Mouse (Mus musculus) megakaryocyte progenitor cell, adult 5-6 weeks (primary cell): Measurements from ENCODE around the gene Hes5. TPM values are rescaled to one million over a fixed set of nuclear protein-coding genes. Genes with fewer than 3 reads are reported as not detected.

Source experiments
- ATAC-seq: replicated peaks from 2 replicates; pipeline ENCODE4 v1.8.0; 2016; ENCODE audit warnings: mild to moderate bottlenecking, moderate TSS enrichment, inconsistent platforms; ENCODE audit not compliant: poor library complexity
- total RNA-seq, 2 experiments: library from RNA; stranded (forward) in 1 of 2; stranded (reverse) in 1 of 2; fragments of 157-497, 149-512 nt in 1 of 2; fragments of 200-1000 nt in 1 of 2; gene quantifications; 2 replicates each; pipeline versions ENCODE4 v1.2.3 to v1.2.4; 2015 to 2017

Gene Hes5
- total RNA-seq, 2 experiments from 2014 or later, result 0.67 to 4.5 TPM

DNA sequence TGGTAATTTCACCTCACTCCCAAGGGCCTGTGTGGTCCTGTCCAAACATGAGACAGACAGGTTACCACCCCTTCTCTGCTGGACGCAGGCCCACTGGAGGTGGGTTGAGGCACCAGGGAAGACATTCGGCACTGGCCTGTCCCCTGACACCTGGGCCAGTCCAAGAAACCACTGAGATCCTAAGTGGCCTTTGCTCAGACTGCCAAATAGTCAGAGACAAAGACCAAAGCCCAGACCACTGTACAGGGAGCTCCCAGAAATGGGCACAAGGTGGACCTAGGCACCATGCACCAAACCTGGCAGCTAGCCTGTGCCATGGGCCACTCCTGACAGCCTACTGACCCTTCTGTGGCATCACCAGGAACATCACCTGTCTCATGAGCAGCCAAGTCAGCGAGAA lies 48.5 kb downstream of the Hes5 start:
- ATAC-seq, result no peak

DNA sequence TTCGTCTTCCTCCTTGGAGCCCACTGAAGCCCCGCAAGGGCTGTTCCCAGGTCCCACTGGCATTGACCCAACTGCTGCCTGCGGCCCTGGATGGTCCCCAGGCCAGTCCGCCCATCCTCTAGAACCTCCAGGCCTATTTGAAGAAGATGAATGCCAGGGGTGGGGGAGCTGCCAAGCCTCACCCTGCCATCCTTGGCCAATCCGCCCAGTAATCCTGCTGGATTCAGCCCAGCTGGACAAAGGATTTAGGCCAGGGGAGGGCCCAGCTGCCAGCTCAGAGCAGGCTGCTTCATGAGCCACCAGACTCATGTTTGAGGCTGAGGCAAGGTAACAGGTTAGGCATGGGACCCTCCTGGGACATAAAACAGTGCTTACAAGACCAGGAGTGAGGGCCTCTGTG lies 50.1 kb downstream of the Hes5 start:
- no peak for ATAC-seq

DNA sequence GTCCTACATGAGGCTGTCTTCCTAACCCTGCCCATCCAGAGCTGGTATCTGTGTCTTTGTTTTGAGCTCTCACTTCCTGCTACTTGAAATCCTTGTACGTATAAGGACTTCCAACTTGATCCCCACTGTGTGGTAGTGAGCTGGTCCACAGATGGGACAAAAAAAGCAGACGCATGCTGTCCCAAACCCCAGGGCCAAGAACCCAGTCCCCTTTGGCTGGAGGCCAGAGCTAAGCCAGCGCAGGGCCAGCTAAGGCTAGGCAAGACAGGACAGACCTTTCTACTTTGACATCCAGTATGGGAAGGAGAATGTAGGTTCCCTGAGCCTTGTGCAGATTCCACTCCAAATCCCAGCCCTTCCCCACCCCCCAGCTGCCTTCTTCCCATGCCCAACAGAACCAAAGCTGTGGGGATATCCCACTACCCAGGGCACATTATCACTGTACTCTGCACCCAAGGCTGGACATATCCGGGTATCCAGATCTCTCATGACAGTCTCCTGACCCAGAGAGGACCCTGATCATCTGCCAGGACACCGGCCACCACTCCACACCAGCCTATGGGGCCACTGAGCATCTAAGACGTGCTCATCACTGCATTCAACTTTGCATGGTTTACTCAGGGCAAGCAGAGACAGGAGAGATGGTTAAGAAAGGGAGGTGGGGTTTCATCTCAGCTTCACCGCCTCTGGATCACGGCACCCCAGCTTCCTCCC lies 50.7 kb downstream of the Hes5 start:
- ATAC-seq, result no peak

Other genes starting within 250 kb of the Hes5 start
- gene Ttc34, start 123.5 kb upstream of the Hes5 start, total RNA-seq (2015), result not detected in 2 replicates
- not detected in 2 replicates for gene Ttc34, start 123.5 kb upstream of the Hes5 start, total RNA-seq (2017)
- not detected in 2 replicates for gene Mmel1, start 91.3 kb upstream of the Hes5 start, total RNA-seq (2015)
- gene Mmel1, start 91.3 kb upstream of the Hes5 start, total RNA-seq (2017), result not detected in 2 replicates
- 5.0 and 5.6 TPM in 2 replicates for gene Fam213b, start 61.8 kb upstream of the Hes5 start, total RNA-seq (2015)
- 1.8 and 5.6 TPM in 2 replicates for gene Fam213b, start 61.8 kb upstream of the Hes5 start, total RNA-seq (2017)
- gene Tnfrsf14, start 32.4 kb upstream of the Hes5 start, total RNA-seq (2015), result 68.4 and 89.8 TPM in 2 replicates
- gene Tnfrsf14, start 32.4 kb upstream of the Hes5 start, total RNA-seq (2017), result 58.3 and 68.2 TPM in 2 replicates
- gene Pank4, start 3.2 kb downstream of the Hes5 start, total RNA-seq (2015), result 28.0 and 43.9 TPM in 2 replicates
- gene Pank4, start 3.2 kb downstream of the Hes5 start, total RNA-seq (2017), result 24.6 and 24.8 TPM in 2 replicates
- gene Plch2, start 95.9 kb downstream of the Hes5 start, total RNA-seq (2015), result not detected in 2 replicates
- gene Plch2, start 95.9 kb downstream of the Hes5 start, total RNA-seq (2017), result not detected in 2 replicates
- gene Pex10, start 106.1 kb downstream of the Hes5 start, total RNA-seq (2015), result 5.5 and 6.0 TPM in 2 replicates
- gene Pex10, start 106.1 kb downstream of the Hes5 start, total RNA-seq (2017), result 13.8 and 18.8 TPM in 2 replicates
- 123 and 145 TPM in 2 replicates for gene Rer1, start 125.5 kb downstream of the Hes5 start, total RNA-seq (2015)
- gene Rer1, start 125.5 kb downstream of the Hes5 start, total RNA-seq (2017), result 118 and 126 TPM in 2 replicates
- gene Morn1, start 125.7 kb downstream of the Hes5 start, total RNA-seq (2015), result 0.47 and 0.81 TPM in 2 replicates
- 1.7 and 3.6 TPM in 2 replicates for gene Morn1, start 125.7 kb downstream of the Hes5 start, total RNA-seq (2017)